Comparison of ENCODE assay signal across 15 mouse cellular contexts in genomic region chr5:4665978-4666377, GRCm38 (mm10).
"Had no signal": no experiment of that assay in that cellular context is flagged by ENCODE, and none has a peak within 500 bp of the region (broad histone marks: within the 10 kb centered on the region; RNA-seq: fewer than 3 reads in every experiment).

No protein-coding gene starts in this region.

- H3K36me3 ChIP-seq: kidney, embryonic 15.5 days; limb, embryonic 10.5 days; liver, embryonic 15.5 days had no signal

- H3K27me3 ChIP-seq: liver, embryonic 15.5 days; megakaryocyte, embryonic 14.5 days had no signal

- H3K4me1 ChIP-seq: liver, embryonic 15.5 days; megakaryocyte, embryonic 14.5 days had no signal

- H3K4me2 ChIP-seq: kidney, embryonic 15.5 days; liver, embryonic 11.5 days; liver, embryonic 15.5 days had no signal

- H3K27ac ChIP-seq: kidney, embryonic 15.5 days; left cerebral cortex, adult 2 months; limb, embryonic 10.5 days; liver, embryonic 15.5 days; stomach, postnatal 0 days had no signal

- DNase-seq: kidney, adult 2 months; kidney, postnatal 25 days; lung, adult 2 months; lung, postnatal 4 days; right cerebral cortex, adult 18-20 months; right cerebral cortex, postnatal 25 days had no signal

- ATAC-seq: intestine, embryonic 16.5 days; lung, postnatal 0 days had no signal

- H3K9ac ChIP-seq: kidney, embryonic 15.5 days; liver, embryonic 15.5 days had no signal

- H3K9me3 ChIP-seq: kidney, embryonic 15.5 days; limb, embryonic 10.5 days; liver, embryonic 15.5 days; megakaryocyte, embryonic 14.5 days had no signal

- H3K4me3 ChIP-seq: kidney, embryonic 15.5 days; left cerebral cortex, adult 2 months; limb, embryonic 10.5 days; liver, embryonic 15.5 days; megakaryocyte, embryonic 14.5 days had no signal
